Mouse (Mus musculus) small intestine, adult 2 months (tissue): ENCODE results near the gene Zfp654.

Experiments used
- CTCF ChIP-seq: fragments of 200-500 bp; IDR thresholded peaks from 2 replicates; pipeline ENCODE4 v1.5.1; 2012; ENCODE audit warnings: low read depth, mild to moderate bottlenecking, control low read depth, inconsistent platforms, low read length, moderate library complexity, mixed read lengths; ENCODE audit not compliant: insufficient replicate concordance, insufficient read length; ENCODE audit errors: extremely low read depth
- POLR2A ChIP-seq: fragments of 200-500 bp; IDR thresholded peaks from 2 replicates; pipeline ENCODE4 v1.6.1; 2012; ENCODE audit warnings: low read depth, mild to moderate bottlenecking, control low read depth, inconsistent platforms, low read length, moderate library complexity

GRCm38 (mm10) chr16:64899084-64899483 is 47.6 kb upstream of the Zfp654 start:
- TF ChIP-seq POLR2A (no peak), CTCF (peak; percentile 34; the same call in 1 of the 2 replicates)
